Mouse (Mus musculus): ENCODE measurements at regions not wholly inside any gene's neighbourhood (a gene's known extent, or its start where the extent isn't known, plus 50 kb on each side); places are given as distances from the start of the nearest gene placed in this dataset.

DNA sequence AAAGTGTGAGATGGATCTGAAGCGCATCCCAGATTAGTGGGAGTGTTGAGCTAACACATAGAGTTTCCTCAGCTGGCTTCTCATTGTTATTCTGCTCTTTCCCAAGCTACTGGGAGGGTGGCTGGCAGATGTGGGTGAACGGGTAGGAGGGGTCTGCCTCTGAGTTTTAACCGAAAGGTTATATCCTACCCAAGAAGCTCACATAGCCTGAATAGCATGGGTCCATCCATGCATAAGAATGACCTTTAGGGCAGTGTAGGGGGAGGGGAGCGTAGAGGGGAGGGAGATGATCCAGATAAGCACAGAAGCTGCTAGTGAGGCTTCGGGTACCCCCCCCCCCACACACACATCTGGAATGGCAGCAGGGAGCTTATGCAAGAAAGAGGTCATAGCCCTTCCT lies 113.2 kb upstream of the Sh3bp4 start:
- 53% methylated on average over 5 of the region's 5 CpGs for WGBS
- no peak overlapping the region for H3K4me2 ChIP-seq (replicated peaks)
- H3K9me3 ChIP-seq (ENCODE audit: control insufficient read depth, low read length): no peaks in the 10 kb centered on the region
- H3K9ac ChIP-seq: no peak overlapping the region
- ATAC-seq (ENCODE audit: low FRiP score) (no peak), DNase-seq (ENCODE audit: low spot score) (no peak)
- no peaks in the 10 kb centered on the region for H3K27me3 ChIP-seq (ENCODE audit: control insufficient read depth, insufficient read depth, low read length)
- no peaks in the 10 kb centered on the region for H3K4me1 ChIP-seq (replicated peaks; ENCODE audit: control insufficient read depth, insufficient read depth, low read length)
- no peaks in the 10 kb centered on the region for H3K36me3 ChIP-seq (replicated peaks; ENCODE audit: control insufficient read depth, insufficient read depth)
- no peak overlapping the region for H3K27ac ChIP-seq
- no peak overlapping the region for H3K4me3 ChIP-seq (replicated peaks; ENCODE audit: low read length)

DNA sequence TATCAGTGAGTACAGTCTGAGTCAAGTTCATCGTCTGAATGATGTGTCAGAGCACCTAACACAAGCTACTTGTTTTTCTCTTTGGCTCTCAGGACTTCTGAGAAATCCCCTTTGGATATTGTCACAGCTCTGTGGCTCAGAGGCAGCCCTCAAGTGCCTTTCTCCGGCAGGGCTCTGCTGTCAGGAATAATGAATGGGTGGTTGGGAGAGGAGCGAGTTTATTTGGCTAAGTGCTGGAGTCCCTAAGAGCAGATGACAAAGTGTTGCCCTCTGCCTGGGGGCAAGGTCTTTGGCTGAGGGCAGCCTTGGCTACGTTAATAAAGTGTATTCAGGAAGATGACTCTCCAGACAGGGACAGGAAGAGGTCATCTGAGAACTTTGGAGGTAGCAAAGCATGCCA lies 110.5 kb upstream of the Sh3bp4 start:
- Histone ChIP-seq H3K4me2 (replicated peaks) (no peak overlapping the region), H3K9me3 (ENCODE audit: control insufficient read depth, low read length) (no peaks in the 10 kb centered on the region), H3K36me3 (replicated peaks; ENCODE audit: control insufficient read depth, insufficient read depth) (no peaks in the 10 kb centered on the region), H3K27ac (no peak overlapping the region), H3K9ac (no peak overlapping the region), H3K27me3 (ENCODE audit: control insufficient read depth, insufficient read depth, low read length) (no peaks in the 10 kb centered on the region), H3K4me3 (replicated peaks; ENCODE audit: low read length) (no peak overlapping the region), H3K4me1 (replicated peaks; ENCODE audit: control insufficient read depth, insufficient read depth, low read length) (no peaks in the 10 kb centered on the region)
- ATAC-seq (ENCODE audit: low FRiP score) (no peak), DNase-seq (ENCODE audit: low spot score) (no peak)
- WGBS: 44% methylated on average over 4 of the region's 4 CpGs

DNA sequence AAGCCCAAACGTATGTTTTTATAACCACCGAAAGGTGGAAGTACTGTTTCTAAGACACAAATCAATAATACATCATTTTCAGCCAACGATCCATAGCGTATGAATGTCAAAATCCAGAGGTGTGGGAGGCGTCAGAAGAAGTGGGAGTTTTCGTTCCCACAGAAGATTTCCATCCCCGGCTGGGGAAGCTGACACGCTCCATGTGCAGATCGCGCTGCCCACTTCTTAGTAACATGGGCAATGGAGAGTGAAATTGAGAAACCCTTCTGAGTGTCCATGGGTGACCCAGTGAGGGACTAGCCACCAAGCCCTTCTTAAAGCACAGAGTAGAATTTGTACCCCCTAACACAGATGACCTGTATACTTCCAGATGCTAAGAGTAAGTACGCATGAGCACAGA lies 110.1 kb upstream of the Sh3bp4 start:
- Histone ChIP-seq H3K36me3 (replicated peaks; ENCODE audit: control insufficient read depth, insufficient read depth) (no peaks in the 10 kb centered on the region), H3K27ac (no peak overlapping the region), H3K4me1 (replicated peaks; ENCODE audit: control insufficient read depth, insufficient read depth, low read length) (no peaks in the 10 kb centered on the region), H3K4me3 (replicated peaks; ENCODE audit: low read length) (no peak overlapping the region), H3K9me3 (ENCODE audit: control insufficient read depth, low read length) (no peaks in the 10 kb centered on the region), H3K9ac (no peak overlapping the region), H3K4me2 (replicated peaks) (no peak overlapping the region), H3K27me3 (ENCODE audit: control insufficient read depth, insufficient read depth, low read length) (no peaks in the 10 kb centered on the region)
- WGBS: 84% methylated on average over 11 of the region's 11 CpGs
- no peak for DNase-seq (ENCODE audit: low spot score)
- ATAC-seq (ENCODE audit: low FRiP score): no peak

DNA sequence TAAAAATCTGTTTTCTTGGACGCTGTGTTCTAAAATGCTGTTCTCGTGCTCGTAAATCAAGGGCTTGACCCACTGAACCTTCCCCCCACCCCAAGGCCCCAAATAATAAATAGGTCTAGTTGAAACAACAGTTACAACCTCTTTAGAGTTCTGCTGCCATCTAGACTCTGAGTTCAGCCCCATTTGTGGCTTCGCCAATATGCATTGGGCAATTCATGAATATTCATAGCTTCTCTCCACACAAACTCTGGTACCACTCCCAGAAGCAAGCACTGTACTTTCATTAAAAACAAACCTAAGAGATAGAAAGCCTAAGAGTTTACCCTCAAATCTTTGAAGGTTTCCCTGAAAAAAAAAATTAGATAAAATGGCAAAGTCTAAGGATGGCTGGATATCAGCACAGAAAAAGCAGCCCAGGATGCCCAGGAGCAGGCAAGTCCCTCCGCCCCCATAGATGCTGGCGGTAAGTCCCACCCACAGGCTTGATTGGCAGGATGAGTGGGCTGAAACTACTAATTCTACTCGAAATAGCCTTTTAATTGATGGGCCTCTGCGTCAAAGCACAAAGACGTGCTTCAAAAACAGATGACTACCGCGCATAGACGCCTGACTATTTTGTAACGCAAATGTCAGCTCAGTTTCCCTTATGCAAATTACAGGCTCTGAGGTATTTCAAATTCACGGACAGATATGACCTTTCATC lies 106.0 kb upstream of the Sh3bp4 start:
- no peaks in the 10 kb centered on the region for H3K4me1 ChIP-seq (replicated peaks; ENCODE audit: control insufficient read depth, insufficient read depth, low read length)
- no peak overlapping the region for H3K9ac ChIP-seq
- H3K27ac ChIP-seq: no peak overlapping the region
- no peak overlapping the region for H3K4me3 ChIP-seq (replicated peaks; ENCODE audit: low read length)
- 73% methylated on average over 14 of the region's 14 CpGs for WGBS
- DNase-seq (ENCODE audit: low spot score) (no peak), ATAC-seq (ENCODE audit: low FRiP score) (no peak)
- H3K4me2 ChIP-seq (replicated peaks): no peak overlapping the region
- no peaks in the 10 kb centered on the region for H3K36me3 ChIP-seq (replicated peaks; ENCODE audit: control insufficient read depth, insufficient read depth)
- H3K9me3 ChIP-seq (ENCODE audit: control insufficient read depth, low read length): no peaks in the 10 kb centered on the region
- no peaks in the 10 kb centered on the region for H3K27me3 ChIP-seq (ENCODE audit: control insufficient read depth, insufficient read depth, low read length)

DNA sequence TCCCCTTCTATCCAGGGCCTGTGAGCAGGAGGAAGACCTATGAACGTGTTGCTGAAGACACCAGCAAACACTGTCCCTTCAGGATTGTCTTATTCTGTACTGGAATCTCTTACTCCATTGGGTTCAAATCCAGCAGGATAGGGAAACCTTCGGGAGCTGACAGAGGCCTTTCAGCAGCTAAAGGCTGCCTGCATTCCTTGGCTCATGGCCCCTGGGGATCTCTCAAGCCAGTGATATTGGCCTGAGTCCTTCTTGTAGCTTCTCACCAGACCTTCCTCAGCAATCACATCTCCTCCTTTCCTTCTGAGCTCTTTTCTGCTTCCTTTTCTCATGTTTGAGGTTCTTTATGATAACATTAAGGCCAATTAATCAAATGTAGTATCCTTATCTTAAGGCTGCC lies 103.8 kb upstream of the Sh3bp4 start:
- H3K4me3 ChIP-seq (replicated peaks; ENCODE audit: low read length): no peak overlapping the region
- H3K4me1 ChIP-seq (replicated peaks; ENCODE audit: control insufficient read depth, insufficient read depth, low read length): no peaks in the 10 kb centered on the region
- no peak overlapping the region for H3K9ac ChIP-seq
- no peaks in the 10 kb centered on the region for H3K27me3 ChIP-seq (ENCODE audit: control insufficient read depth, insufficient read depth, low read length)
- no peaks in the 10 kb centered on the region for H3K9me3 ChIP-seq (ENCODE audit: control insufficient read depth, low read length)
- WGBS: 83% methylated on average over 2 of the region's 2 CpGs
- H3K4me2 ChIP-seq (replicated peaks): no peak overlapping the region
- ATAC-seq (ENCODE audit: low FRiP score) (no peak), DNase-seq (ENCODE audit: low spot score) (no peak)
- H3K27ac ChIP-seq: no peak overlapping the region
- no peaks in the 10 kb centered on the region for H3K36me3 ChIP-seq (replicated peaks; ENCODE audit: control insufficient read depth, insufficient read depth)

DNA sequence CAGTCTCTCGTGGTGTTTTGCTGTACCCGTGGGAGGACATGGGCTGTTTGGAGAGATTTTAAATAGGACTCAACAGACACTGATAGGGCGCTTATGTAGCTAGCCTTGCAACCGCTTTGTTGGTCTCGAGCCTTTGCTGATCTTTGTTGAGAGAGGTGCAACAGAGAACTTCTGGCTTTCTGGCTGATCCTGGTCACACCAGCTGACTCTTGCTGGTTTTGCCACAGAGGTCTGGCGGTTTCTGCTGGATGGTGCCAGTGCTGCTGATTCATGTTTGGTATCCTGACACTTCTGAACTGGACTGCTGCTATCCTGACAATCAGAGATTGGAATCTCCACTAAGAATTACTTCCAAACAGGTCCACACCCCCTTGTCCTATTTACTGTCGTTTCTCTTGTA lies 102.1 kb upstream of the Sh3bp4 start:
- no peaks in the 10 kb centered on the region for H3K4me1 ChIP-seq (replicated peaks; ENCODE audit: control insufficient read depth, insufficient read depth, low read length)
- no peak overlapping the region for H3K27ac ChIP-seq
- H3K36me3 ChIP-seq (replicated peaks; ENCODE audit: control insufficient read depth, insufficient read depth): no peaks in the 10 kb centered on the region
- no peak overlapping the region for H3K4me3 ChIP-seq (replicated peaks; ENCODE audit: low read length)
- H3K9me3 ChIP-seq (ENCODE audit: control insufficient read depth, low read length): no peaks in the 10 kb centered on the region
- DNase-seq (ENCODE audit: low spot score) (no peak), ATAC-seq (ENCODE audit: low FRiP score) (no peak)
- H3K27me3 ChIP-seq (ENCODE audit: control insufficient read depth, insufficient read depth, low read length): no peaks in the 10 kb centered on the region
- 96% methylated on average over 7 of the region's 7 CpGs for WGBS
- H3K9ac ChIP-seq: no peak overlapping the region
- no peak overlapping the region for H3K4me2 ChIP-seq (replicated peaks)

DNA sequence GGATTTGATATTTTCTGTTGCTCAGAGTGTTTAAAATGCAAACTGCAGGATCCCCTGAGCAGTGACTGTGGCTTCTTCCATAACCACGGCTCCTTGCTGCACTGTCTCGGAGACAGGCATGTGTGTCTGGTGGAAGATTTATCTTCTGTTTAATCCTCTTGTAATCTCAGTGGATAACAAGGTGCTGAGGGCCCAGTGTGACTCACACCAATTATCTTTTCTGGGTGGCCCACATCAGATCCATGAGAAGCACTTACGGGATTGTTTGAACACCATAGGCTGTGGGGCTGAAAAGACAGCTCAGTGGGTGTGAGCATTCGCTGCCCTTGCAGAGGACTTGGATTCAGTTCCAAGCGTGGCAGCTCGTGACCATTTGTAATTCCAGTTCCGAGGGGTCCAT lies 101.2 kb upstream of the Sh3bp4 start:
- ATAC-seq (ENCODE audit: low FRiP score) (no peak), DNase-seq (ENCODE audit: low spot score) (no peak)
- 85% methylated on average over 7 of the region's 7 CpGs for WGBS
- H3K4me1 ChIP-seq (replicated peaks; ENCODE audit: control insufficient read depth, insufficient read depth, low read length): no peaks in the 10 kb centered on the region
- no peaks in the 10 kb centered on the region for H3K36me3 ChIP-seq (replicated peaks; ENCODE audit: control insufficient read depth, insufficient read depth)
- no peak overlapping the region for H3K4me3 ChIP-seq (replicated peaks; ENCODE audit: low read length)
- no peaks in the 10 kb centered on the region for H3K9me3 ChIP-seq (ENCODE audit: control insufficient read depth, low read length)
- no peak overlapping the region for H3K27ac ChIP-seq
- no peaks in the 10 kb centered on the region for H3K27me3 ChIP-seq (ENCODE audit: control insufficient read depth, insufficient read depth, low read length)
- no peak overlapping the region for H3K9ac ChIP-seq
- no peak overlapping the region for H3K4me2 ChIP-seq (replicated peaks)

DNA sequence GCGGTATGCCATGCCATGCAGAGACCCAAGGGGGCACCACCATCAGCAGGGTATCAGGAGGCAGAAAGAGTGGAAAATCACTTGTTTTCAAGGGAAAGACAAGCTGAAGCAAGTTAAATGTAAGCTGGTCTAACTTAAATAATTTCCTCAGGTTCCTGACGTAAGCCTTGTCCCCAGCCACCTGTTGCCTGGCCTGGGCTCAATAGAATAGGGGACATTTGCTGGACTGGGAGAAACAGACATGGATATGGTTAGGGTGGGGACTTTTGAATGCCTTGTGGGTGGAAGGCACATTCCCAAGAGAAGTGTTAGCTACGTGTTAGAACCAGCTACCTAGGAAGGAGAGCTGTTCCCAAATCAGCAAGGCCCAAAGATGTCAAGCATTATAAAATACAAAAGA lies 100.6 kb upstream of the Sh3bp4 start:
- no peak for ATAC-seq (ENCODE audit: low FRiP score)
- Histone ChIP-seq H3K4me3 (replicated peaks; ENCODE audit: low read length) (no peak overlapping the region), H3K9ac (no peak overlapping the region), H3K9me3 (ENCODE audit: control insufficient read depth, low read length) (no peaks in the 10 kb centered on the region), H3K4me2 (replicated peaks) (no peak overlapping the region), H3K36me3 (replicated peaks; ENCODE audit: control insufficient read depth, insufficient read depth) (no peaks in the 10 kb centered on the region), H3K27me3 (ENCODE audit: control insufficient read depth, insufficient read depth, low read length) (no peaks in the 10 kb centered on the region), H3K27ac (no peak overlapping the region), H3K4me1 (replicated peaks; ENCODE audit: control insufficient read depth, insufficient read depth, low read length) (no peaks in the 10 kb centered on the region)
- no peak for DNase-seq (ENCODE audit: low spot score)
- 97% methylated on average over 3 of the region's 3 CpGs for WGBS

DNA sequence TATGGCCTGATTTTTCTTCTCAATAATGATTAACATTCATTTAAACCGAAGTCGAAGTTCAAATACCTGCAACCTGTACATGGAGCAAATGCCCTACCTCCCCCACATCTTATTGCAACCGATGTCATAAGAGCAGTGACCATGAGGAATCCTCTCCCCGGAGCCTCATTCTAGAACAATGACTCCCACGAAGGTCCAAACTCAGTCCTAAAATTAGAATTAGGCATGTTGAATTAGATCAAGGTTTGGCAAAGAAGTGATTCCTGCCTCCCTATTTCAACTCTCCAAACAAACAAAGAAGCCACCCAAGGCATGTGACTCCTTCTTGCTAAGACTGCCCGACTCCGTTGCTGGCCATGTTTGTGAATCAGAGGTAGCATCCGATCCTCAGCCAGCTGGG lies 94.1 kb upstream of the Sh3bp4 start:
- Histone ChIP-seq H3K4me1 (replicated peaks; ENCODE audit: control insufficient read depth, insufficient read depth, low read length) (no peaks in the 10 kb centered on the region), H3K27me3 (ENCODE audit: control insufficient read depth, insufficient read depth, low read length) (no peaks in the 10 kb centered on the region), H3K27ac (no peak overlapping the region), H3K4me3 (replicated peaks; ENCODE audit: low read length) (no peak overlapping the region), H3K9me3 (ENCODE audit: control insufficient read depth, low read length) (no peaks in the 10 kb centered on the region), H3K4me2 (replicated peaks) (no peak overlapping the region), H3K36me3 (replicated peaks; ENCODE audit: control insufficient read depth, insufficient read depth) (no peaks in the 10 kb centered on the region), H3K9ac (no peak overlapping the region)
- DNase-seq (ENCODE audit: low spot score): no peak
- no peak for ATAC-seq (ENCODE audit: low FRiP score)
- WGBS: 91% methylated on average over 8 of the region's 8 CpGs

DNA sequence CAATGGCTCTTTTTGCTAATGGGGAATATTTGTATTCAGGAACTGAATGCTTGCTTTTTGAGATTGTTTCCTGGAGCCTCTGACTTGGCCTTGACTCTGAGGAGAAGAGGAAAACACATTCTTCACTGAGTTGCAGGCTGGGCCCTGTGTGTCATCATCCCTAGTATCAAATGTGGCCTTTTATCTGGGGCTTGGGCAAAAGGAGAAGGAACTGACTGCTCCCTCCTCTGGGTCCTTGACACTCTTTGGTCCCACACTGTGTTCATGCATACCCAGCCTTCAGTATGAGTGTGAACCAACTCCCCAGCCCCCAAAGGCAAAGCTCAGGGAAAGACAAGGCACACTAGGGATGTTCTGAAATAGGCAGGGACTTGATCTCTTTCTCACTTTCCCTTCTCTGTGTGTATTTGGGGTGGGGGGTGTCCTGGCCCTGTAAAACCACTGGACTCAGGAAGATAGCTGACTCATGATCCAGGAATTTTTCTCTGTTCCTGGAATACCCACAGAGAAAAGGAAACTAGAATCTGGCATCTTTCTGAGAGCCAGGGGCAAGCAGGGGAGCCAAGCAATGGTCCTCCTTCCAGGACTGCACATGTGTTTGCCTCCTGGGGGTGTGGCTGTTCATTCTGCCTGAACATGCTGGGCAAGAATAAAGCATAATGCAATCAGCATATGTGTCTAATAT lies 82.1 kb upstream of the Sh3bp4 start:
- DNase-seq (ENCODE audit: low spot score) (no peak), ATAC-seq (ENCODE audit: low FRiP score) (no peak)
- no peaks in the 10 kb centered on the region for H3K4me1 ChIP-seq (replicated peaks; ENCODE audit: control insufficient read depth, insufficient read depth, low read length)
- no peak overlapping the region for H3K4me3 ChIP-seq (replicated peaks; ENCODE audit: low read length)
- no peak overlapping the region for H3K27ac ChIP-seq
- no peak overlapping the region for H3K4me2 ChIP-seq (replicated peaks)
- no peaks in the 10 kb centered on the region for H3K9me3 ChIP-seq (ENCODE audit: control insufficient read depth, low read length)
- no peaks in the 10 kb centered on the region for H3K36me3 ChIP-seq (replicated peaks; ENCODE audit: control insufficient read depth, insufficient read depth)
- H3K27me3 ChIP-seq (ENCODE audit: control insufficient read depth, insufficient read depth, low read length): no peaks in the 10 kb centered on the region
- H3K9ac ChIP-seq: no peak overlapping the region
